Mouse (Mus musculus): ENCODE measurements around the gene Igfbp5. TPM values are rescaled to one million over a fixed set of nuclear protein-coding genes. Genes with fewer than 3 reads are reported as not detected.
A peak's percentile ranks its signal among the peaks of the same experiment; 100 is the strongest.

Igfbp5 gene
- polyA plus RNA-seq, 1 experiment from 2014 or later, result 14.3 TPM

- WGBS, result under 1% methylated on average over 43 of the region's 43 CpGs
- ATAC-seq, result no peak
- H3K4me2 ChIP-seq (replicated peaks; ENCODE audit: low read depth), result peak overlapping the region; percentile 83
- H3K4me3 ChIP-seq (ENCODE audit: low read depth, low read length), result peak overlapping the region; percentile 49
- H3K9me3 ChIP-seq (ENCODE audit: control insufficient read depth), result no peaks in the 10 kb centered on the region
- H3K36me3 ChIP-seq (ENCODE audit: control insufficient read depth, insufficient read depth), result no peaks in the 10 kb centered on the region
- peaks cover 5% of the 10 kb centered on the region for H3K4me1 ChIP-seq (replicated peaks; ENCODE audit: control insufficient read depth, insufficient read depth, low read length)
- H3K27ac ChIP-seq (ENCODE audit: low read depth, low read length), result peak overlapping the region; percentile 35; the same call in 1 of the 2 replicates
- peak; percentile 21; the same call in 1 of the 2 replicates for TF ChIP-seq CTCF (IDR thresholded peaks at IDR 0.05; ENCODE audit: low read depth)
- peak overlapping the region; percentile 26; the same call in 1 of the 2 replicates for H3K9ac ChIP-seq (ENCODE audit: low read depth, low read length)
- peaks cover 37% of the 10 kb centered on the region; the same call in 1 of the 2 replicates for H3K27me3 ChIP-seq (replicated peaks; ENCODE audit: control insufficient read depth, insufficient read depth, low read length)
Observed at GRCm38 (mm10) chr1:72873511-72874286, 985 bp downstream of the Igfbp5 start.

- 1% methylated on average over 16 of the region's 16 CpGs for WGBS
Observed at GRCm38 (mm10) chr1:72873078-72873477, 1.6 kb downstream of the Igfbp5 start.

GRCm38 (mm10) chr1:72872521-72872920 is 2.2 kb downstream of the Igfbp5 start:
- no peaks in the 10 kb centered on the region for H3K36me3 ChIP-seq (ENCODE audit: control insufficient read depth, insufficient read depth)
- H3K27ac ChIP-seq (ENCODE audit: low read depth, low read length), result no peak overlapping the region
- H3K4me3 ChIP-seq (ENCODE audit: low read depth, low read length), result peak overlapping the region; percentile 49
- H3K4me2 ChIP-seq (replicated peaks; ENCODE audit: low read depth), result peak overlapping the region; percentile 83
- H3K9ac ChIP-seq (ENCODE audit: low read depth, low read length), result no peak overlapping the region
- TF ChIP-seq CTCF (IDR thresholded peaks at IDR 0.05; ENCODE audit: low read depth), result no peak
- no peaks in the 10 kb centered on the region for H3K9me3 ChIP-seq (ENCODE audit: control insufficient read depth)
- H3K4me1 ChIP-seq (replicated peaks; ENCODE audit: control insufficient read depth, insufficient read depth, low read length), result peaks cover 3% of the 10 kb centered on the region
- 0 out of 2 replicates have a peak, but pooled peaks have one; percentile 28 for ATAC-seq
- 0% methylated on average over 8 of the region's 8 CpGs for WGBS
- H3K27me3 ChIP-seq (replicated peaks; ENCODE audit: control insufficient read depth, insufficient read depth, low read length), result peaks cover 37% of the 10 kb centered on the region; the same call in 1 of the 2 replicates

More at GRCm38 (mm10) chr1:72873078-72873477, 1.6 kb downstream of the Igfbp5 start:
- Histone ChIP-seq H3K9me3 (ENCODE audit: control insufficient read depth) (no peaks in the 10 kb centered on the region), H3K9ac (ENCODE audit: low read depth, low read length) (no peak overlapping the region), H3K27me3 (replicated peaks; ENCODE audit: control insufficient read depth, insufficient read depth, low read length) (peaks cover 37% of the 10 kb centered on the region; the same call in 1 of the 2 replicates), H3K4me1 (replicated peaks; ENCODE audit: control insufficient read depth, insufficient read depth, low read length) (peaks cover 5% of the 10 kb centered on the region), H3K4me3 (ENCODE audit: low read depth, low read length) (peak overlapping the region; percentile 49), H3K4me2 (replicated peaks; ENCODE audit: low read depth) (peak overlapping the region; percentile 83), H3K36me3 (ENCODE audit: control insufficient read depth, insufficient read depth) (no peaks in the 10 kb centered on the region), H3K27ac (ENCODE audit: low read depth, low read length) (no peak overlapping the region)
- TF ChIP-seq CTCF (IDR thresholded peaks at IDR 0.05; ENCODE audit: low read depth), result no peak
- ATAC-seq, result no peak

GRCm38 (mm10) chr1:72871697-72872411 is 2.8 kb downstream of the Igfbp5 start:
- Histone ChIP-seq H3K4me2 (replicated peaks; ENCODE audit: low read depth) (peak overlapping the region; percentile 83), H3K27me3 (replicated peaks; ENCODE audit: control insufficient read depth, insufficient read depth, low read length) (peaks cover 35% of the 10 kb centered on the region; the same call in 1 of the 2 replicates), H3K9me3 (ENCODE audit: control insufficient read depth) (no peaks in the 10 kb centered on the region), H3K4me1 (replicated peaks; ENCODE audit: control insufficient read depth, insufficient read depth, low read length) (peaks cover 3% of the 10 kb centered on the region), H3K27ac (ENCODE audit: low read depth, low read length) (no peak overlapping the region), H3K9ac (ENCODE audit: low read depth, low read length) (no peak overlapping the region), H3K4me3 (ENCODE audit: low read depth, low read length) (peak overlapping the region; percentile 33), H3K36me3 (ENCODE audit: control insufficient read depth, insufficient read depth) (no peaks in the 10 kb centered on the region)
- no peak for TF ChIP-seq CTCF (IDR thresholded peaks at IDR 0.05; ENCODE audit: low read depth)
- under 1% methylated on average over 34 of the region's 34 CpGs for WGBS
- ATAC-seq, result no peak

- peak overlapping the region; percentile 83 for H3K4me2 ChIP-seq (replicated peaks; ENCODE audit: low read depth)
- H3K27me3 ChIP-seq (replicated peaks; ENCODE audit: control insufficient read depth, insufficient read depth, low read length), result peaks cover 30% of the 10 kb centered on the region; the same call in 1 of the 2 replicates
- no peak for ATAC-seq
- 0% methylated on average over 6 of the region's 6 CpGs for WGBS
- no peaks in the 10 kb centered on the region for H3K36me3 ChIP-seq (ENCODE audit: control insufficient read depth, insufficient read depth)
- no peak overlapping the region for H3K9ac ChIP-seq (ENCODE audit: low read depth, low read length)
- no peak overlapping the region for H3K27ac ChIP-seq (ENCODE audit: low read depth, low read length)
- H3K9me3 ChIP-seq (ENCODE audit: control insufficient read depth), result no peaks in the 10 kb centered on the region
- peaks cover 3% of the 10 kb centered on the region for H3K4me1 ChIP-seq (replicated peaks; ENCODE audit: control insufficient read depth, insufficient read depth, low read length)
- H3K4me3 ChIP-seq (ENCODE audit: low read depth, low read length), result peak overlapping the region; percentile 33
- no peak for TF ChIP-seq CTCF (IDR thresholded peaks at IDR 0.05; ENCODE audit: low read depth)
Observed at GRCm38 (mm10) chr1:72871337-72871696, 3.4 kb downstream of the Igfbp5 start.

Measured in intestine, postnatal 0 days (tissue).